Mouse (Mus musculus) adrenal gland, postnatal 0 days (tissue): ENCODE data around the gene Rtp1. TPM values are rescaled to one million over a fixed set of nuclear protein-coding genes. Genes with fewer than 3 reads are reported as not detected.

ENCODE experiments used
- polyA plus RNA-seq: library from polyadenylated mRNA; unstranded; fragments of >200 nt; fragmentation: Nextera tagmentation; extraction: Ambion mirVana; gene quantifications from 2 replicates; pipeline ENCODE4 v1.2.1, GENCODE M21; 2015

The Rtp1 gene
- polyA plus RNA-seq: not detected in 2 replicates

DNA sequence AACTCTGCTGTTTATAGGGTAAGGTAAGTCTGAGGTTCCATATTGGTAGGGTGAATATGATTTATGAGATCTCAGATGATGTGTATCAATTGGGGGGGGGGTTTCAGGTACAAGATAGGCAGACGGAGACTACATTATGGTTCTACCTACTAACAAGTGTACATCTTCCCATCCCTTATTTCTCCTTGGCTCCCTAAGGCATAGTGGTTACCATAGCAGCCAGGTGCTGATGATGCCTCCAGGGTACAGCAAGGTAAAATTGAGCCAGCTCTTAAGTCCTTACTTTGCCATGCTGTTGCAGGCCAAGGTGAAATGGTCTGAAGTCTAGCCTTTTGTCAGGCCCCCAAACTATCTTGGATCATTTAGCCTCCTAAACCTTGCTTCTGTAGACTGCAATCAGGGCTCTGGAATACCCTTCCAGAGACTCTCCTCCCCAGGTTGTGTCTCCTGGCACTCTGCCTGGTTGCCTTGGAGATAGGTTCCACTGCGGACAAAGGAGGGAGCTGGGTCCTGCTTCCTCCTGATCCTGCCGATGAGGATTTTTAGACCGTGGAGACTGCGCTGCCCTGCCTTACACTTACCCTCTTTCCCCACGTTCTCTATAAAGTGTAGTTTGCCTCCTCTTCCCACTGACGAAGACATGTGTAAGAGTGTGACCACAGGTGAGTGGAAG is at the start of gene Rtp1:
Rtp1 (plus strand) TSS at position 487 of the 673 bp plus-strand sequence.

Other genes with a start within 250 kb of the Rtp1 start
- gene St6gal1, start 204.4 kb upstream of the Rtp1 start, polyA plus RNA-seq: 29.6 and 40.1 TPM in 2 replicates
- gene Rtp4, start 91.2 kb downstream of the Rtp1 start, polyA plus RNA-seq: 43.4 and 47.9 TPM in 2 replicates
- gene Masp1, start 91.7 kb downstream of the Rtp1 start, polyA plus RNA-seq: 13.8 and 49.1 TPM in 2 replicates